Mouse (Mus musculus) embryonic fibroblast, embryonic 13.5 days (primary cell): Measurements from ENCODE around the gene Pid1.

Experiments
- CTCF ChIP-seq: IDR thresholded peaks from 2 replicates; pipeline ENCODE4 v1.5.1; 2011; ENCODE audit warnings: mild to moderate bottlenecking, control low read depth, low read length, moderate library complexity, borderline replicate concordance; ENCODE audit not compliant: insufficient read depth
- POLR2A ChIP-seq: IDR thresholded peaks from 2 replicates; pipeline ENCODE4 v1.6.1; 2011; ENCODE audit warnings: low read depth, mild to moderate bottlenecking, control low read depth, low read length, moderate library complexity

GRCm38 (mm10) chr1:84405551-84406290 is 41.7 kb upstream of the Pid1 start:
- TF ChIP-seq CTCF (no peak), POLR2A (no peak)
